Mouse (Mus musculus) liver, embryonic 11.5 days (tissue): Measurements from ENCODE around the gene Rec114. TPM values are rescaled to one million over a fixed set of nuclear protein-coding genes. Genes with fewer than 3 reads are reported as not detected.

Source experiments
- ATAC-seq: fragments of 200-750 bp; cut with Nextera tagmentation; replicated peaks from 2 replicates; pipeline ENCODE4 v1.8.0; 2017; ENCODE audit warnings: moderate number of reproducible peaks, mild to moderate bottlenecking, moderate TSS enrichment, moderate library complexity; ENCODE audit not compliant: low FRiP score
- DNase-seq: peaks from one replicate; pipeline ENCODE4 v3.0.0-alpha.2; 2017; ENCODE audit warnings: low spot score
- H3K27ac ChIP-seq: fragments of 300-500 bp; sonication (generic); 2 replicates; pipeline ENCODE4 v1.5.1; 2014; ENCODE audit warnings: mild to moderate bottlenecking, low read depth, low read length, control low read depth
- H3K27me3 ChIP-seq: fragments of 300-500 bp; sonication (generic); replicated peaks from 2 replicates; pipeline ENCODE4 v1.6.1; 2014; ENCODE audit warnings: low read length, mixed read lengths; ENCODE audit not compliant: control insufficient read depth, insufficient read depth
- H3K36me3 ChIP-seq: fragments of 300-500 bp; sonication (generic); 2 replicates; pipeline ENCODE4 v1.6.1; 2014; ENCODE audit warnings: mild to moderate bottlenecking, low read length, moderate library complexity, mixed read lengths; ENCODE audit not compliant: control insufficient read depth, insufficient read depth
- H3K4me1 ChIP-seq: fragments of 300-500 bp; sonication (generic); replicated peaks from 2 replicates; pipeline ENCODE4 v1.6.1; 2014; ENCODE audit warnings: low read length, mixed read lengths; ENCODE audit not compliant: control insufficient read depth, insufficient read depth
- H3K4me2 ChIP-seq: fragments of 300-500 bp; sonication (generic); 2 replicates; pipeline ENCODE4 v1.6.1; 2014; ENCODE audit warnings: mild to moderate bottlenecking, control low read depth, moderate library complexity
- H3K4me3 ChIP-seq: fragments of 300-500 bp; sonication (generic); 2 replicates; pipeline ENCODE4 v1.5.1; 2014; ENCODE audit warnings: low read depth, low read length, control low read depth
- H3K9ac ChIP-seq: fragments of 300-500 bp; sonication (generic); 2 replicates; pipeline ENCODE4 v1.6.1; 2014; ENCODE audit warnings: low read depth, low read length, control low read depth
- H3K9me3 ChIP-seq: fragments of 300-500 bp; sonication (generic); 2 replicates; pipeline ENCODE4 v1.6.1; 2016; ENCODE audit warnings: low read length, inconsistent platforms, mixed read lengths; ENCODE audit not compliant: control insufficient read depth
- WGBS: fragments of 180-500 bp; shearing (Covaris S2); extraction: QIAGEN DNeasy Blood & Tissue Kit; methylation state at CpG from one replicate; pipeline ENCODE4 v1.1.7; 2014; 5-methylcytosine and 5-hydroxymethylcytosine counted together
- polyA plus RNA-seq: library from polyadenylated mRNA; unstranded; fragments of >200 nt; fragmentation: Nextera tagmentation; extraction: Ambion mirVana; gene quantifications from 2 replicates; pipeline ENCODE4 v1.2.1, GENCODE M21; 2014

Gene Rec114
- polyA plus RNA-seq, 1 experiment from 2014 or later: 19.1 TPM

- Histone ChIP-seq H3K4me3 (no peak overlapping the region), H3K4me2 (peak overlapping the region; percentile 51), H3K36me3 (peaks cover 16% of the 10 kb centered on the region), H3K9me3 (no peaks in the 10 kb centered on the region), H3K4me1 (peaks cover 60% of the 10 kb centered on the region), H3K27ac (peak overlapping the region; percentile 98), H3K27me3 (no peaks in the 10 kb centered on the region), H3K9ac (peak overlapping the region; percentile 52)
- peak; percentile 32 for DNase-seq
- ATAC-seq: peak; percentile 89
- 36% methylated on average over 5 of the region's 5 CpGs for WGBS
These were observed 85.8 kb downstream of the Rec114 start for GRCm38 (mm10) chr9:58657735-58658512.

- H3K27me3 ChIP-seq: no peaks in the 10 kb centered on the region
- no peaks in the 10 kb centered on the region for H3K9me3 ChIP-seq
- peaks cover 49% of the 10 kb centered on the region for H3K4me1 ChIP-seq
- H3K27ac ChIP-seq: peak overlapping the region; percentile 98
- DNase-seq (no peak), ATAC-seq (no peak)
- peak overlapping the region; percentile 8; the same call in 1 of the 2 replicates for H3K4me3 ChIP-seq
- 79% methylated on average over 2 of the region's 2 CpGs for WGBS
- H3K9ac ChIP-seq: peak overlapping the region; percentile 52
- peaks cover 11% of the 10 kb centered on the region for H3K36me3 ChIP-seq
- peak overlapping the region; percentile 51 for H3K4me2 ChIP-seq
These were observed 86.9 kb downstream of the Rec114 start for GRCm38 (mm10) chr9:58656824-58657223.

- WGBS: 42% methylated on average over 2 of the region's 2 CpGs
- H3K9ac ChIP-seq: peak overlapping the region; percentile 52
- peaks cover 48% of the 10 kb centered on the region for H3K4me1 ChIP-seq
- H3K36me3 ChIP-seq: peaks cover 9% of the 10 kb centered on the region; the same call in 1 of the 2 replicates
- peak overlapping the region; percentile 51 for H3K4me2 ChIP-seq
- H3K9me3 ChIP-seq: no peaks in the 10 kb centered on the region
- ATAC-seq: no peak
- DNase-seq: no peak
- H3K4me3 ChIP-seq: no peak overlapping the region
- no peaks in the 10 kb centered on the region for H3K27me3 ChIP-seq
- H3K27ac ChIP-seq: peak overlapping the region; percentile 98; the same call in 1 of the 2 replicates
These were observed 87.4 kb downstream of the Rec114 start for GRCm38 (mm10) chr9:58656396-58656795.

- H3K9me3 ChIP-seq: no peaks in the 10 kb centered on the region
These were observed 89.3 kb downstream of the Rec114 start for GRCm38 (mm10) chr9:58654494-58654893.

GRCm38 (mm10) chr9:58651993-58652392 lies 91.8 kb downstream of the Rec114 start:
- 56% methylated on average over 4 of the region's 4 CpGs for WGBS
- Histone ChIP-seq H3K27me3 (no peaks in the 10 kb centered on the region), H3K27ac (no peak overlapping the region), H3K4me1 (peaks cover 22% of the 10 kb centered on the region), H3K4me3 (no peak overlapping the region), H3K9ac (no peak overlapping the region), H3K9me3 (no peaks in the 10 kb centered on the region), H3K4me2 (no peak overlapping the region), H3K36me3 (peaks cover 7% of the 10 kb centered on the region; the same call in 1 of the 2 replicates)
- no peak for ATAC-seq
- DNase-seq: no peak

More at GRCm38 (mm10) chr9:58654494-58654893, 89.3 kb downstream of the Rec114 start:
- Histone ChIP-seq H3K9ac (no peak overlapping the region), H3K27ac (no peak overlapping the region), H3K27me3 (no peaks in the 10 kb centered on the region), H3K4me1 (peaks cover 36% of the 10 kb centered on the region), H3K4me3 (no peak overlapping the region), H3K4me2 (no peak overlapping the region), H3K36me3 (peaks cover 7% of the 10 kb centered on the region)
- ATAC-seq (no peak), DNase-seq (no peak)
- WGBS: 75% methylated on average over 4 of the region's 4 CpGs

- DNase-seq (no peak), ATAC-seq (peak; percentile 48)
- WGBS: 57% methylated on average over 4 of the region's 4 CpGs
- Histone ChIP-seq H3K4me1 (peaks cover 18% of the 10 kb centered on the region), H3K4me3 (no peak overlapping the region), H3K9me3 (no peaks in the 10 kb centered on the region), H3K9ac (no peak overlapping the region), H3K36me3 (peaks cover 6% of the 10 kb centered on the region), H3K27me3 (no peaks in the 10 kb centered on the region), H3K27ac (peak overlapping the region; percentile 66), H3K4me2 (peak overlapping the region; percentile 12; the same call in 1 of the 2 replicates)
These were observed 94.5 kb downstream of the Rec114 start for GRCm38 (mm10) chr9:58649265-58649626.

- Histone ChIP-seq H3K4me1 (peaks cover 18% of the 10 kb centered on the region), H3K36me3 (peaks cover 11% of the 10 kb centered on the region), H3K27me3 (no peaks in the 10 kb centered on the region), H3K9me3 (no peaks in the 10 kb centered on the region), H3K4me3 (no peak overlapping the region), H3K9ac (no peak overlapping the region), H3K4me2 (peak overlapping the region; percentile 12; the same call in 1 of the 2 replicates), H3K27ac (peak overlapping the region; percentile 66)
- peak; percentile 95 for ATAC-seq
- 80% methylated on average over 6 of the region's 6 CpGs for WGBS
- DNase-seq: no peak
These were observed 95.1 kb downstream of the Rec114 start for GRCm38 (mm10) chr9:58648406-58649264.

GRCm38 (mm10) chr9:58630441-58630840 lies 113.3 kb downstream of the Rec114 start:
- WGBS: 93% methylated on average over 2 of the region's 2 CpGs
- ATAC-seq: no peak
- peaks cover 6% of the 10 kb centered on the region for H3K36me3 ChIP-seq
- no peak overlapping the region for H3K9ac ChIP-seq
- H3K27ac ChIP-seq: no peak overlapping the region
- DNase-seq: no peak
- no peaks in the 10 kb centered on the region for H3K9me3 ChIP-seq
- no peaks in the 10 kb centered on the region for H3K27me3 ChIP-seq
- H3K4me3 ChIP-seq: no peak overlapping the region
- no peaks in the 10 kb centered on the region for H3K4me1 ChIP-seq
- no peak overlapping the region for H3K4me2 ChIP-seq
